Mouse (Mus musculus) limb, embryonic 14.5 days (tissue): Measurements from ENCODE around the gene Olfr597. TPM values are rescaled to one million over a fixed set of nuclear protein-coding genes. Genes with fewer than 3 reads are reported as not detected.
"Not testable (repeated sequence)": the region's sequence is repeated elsewhere in the genome, so short reads cannot be mapped to it uniquely, and the experiment has no call there.

Experiments used
- ATAC-seq: fragments of 200-750 bp; cut with Nextera tagmentation; 2 replicates; pipeline ENCODE4 v1.8.0; 2017; ENCODE audit warnings: low read depth, moderate number of reproducible peaks, moderate TSS enrichment; ENCODE audit not compliant: low FRiP score
- DNase-seq: peaks from one replicate; pipeline ENCODE4 v3.0.0-alpha.2; 2015; ENCODE audit warnings: low spot score
- H3K27ac ChIP-seq: fragments of 300-500 bp; sonication (generic); replicated peaks from 2 replicates; pipeline ENCODE4 v1.5.1; 2014; ENCODE audit warnings: low read depth, mild to moderate bottlenecking, low read length, moderate library complexity, mixed read lengths
- H3K27me3 ChIP-seq: fragments of 300-500 bp; sonication (generic); 2 replicates; pipeline ENCODE4 v1.6.1; 2014; ENCODE audit warnings: low read length, mixed read lengths; ENCODE audit not compliant: control insufficient read depth, insufficient read depth
- H3K36me3 ChIP-seq: fragments of 300-500 bp; sonication (generic); 2 replicates; pipeline ENCODE4 v1.6.1; 2014; ENCODE audit warnings: mild to moderate bottlenecking, low read length, moderate library complexity, mixed read lengths; ENCODE audit not compliant: control insufficient read depth, insufficient read depth
- H3K4me1 ChIP-seq: fragments of 300-500 bp; sonication (generic); 2 replicates; pipeline ENCODE4 v1.6.1; 2014; ENCODE audit warnings: antibody characterized with exemption, low read length, mixed read lengths; ENCODE audit not compliant: control insufficient read depth, insufficient read depth
- H3K4me2 ChIP-seq: fragments of 300-500 bp; sonication (generic); replicated peaks from 2 replicates; pipeline ENCODE4 v1.6.1; 2014; ENCODE audit warnings: low read depth, mild to moderate bottlenecking, low read length, moderate library complexity; ENCODE audit not compliant: severe bottlenecking
- H3K4me3 ChIP-seq: fragments of 300-500 bp; sonication (generic); replicated peaks from 2 replicates; pipeline ENCODE4 v1.5.1; 2014; ENCODE audit warnings: low read length
- H3K9ac ChIP-seq: fragments of 300-500 bp; sonication (generic); 2 replicates; pipeline ENCODE4 v1.6.1; 2014; ENCODE audit warnings: mild to moderate bottlenecking, low read depth, low read length, moderate library complexity; ENCODE audit not compliant: severe bottlenecking
- H3K9me3 ChIP-seq: fragments of 300-500 bp; sonication (generic); 2 replicates; pipeline ENCODE4 v1.6.1; 2016; ENCODE audit warnings: low read length; ENCODE audit not compliant: control insufficient read depth
- POLR2A ChIP-seq: fragments of 200-500 bp; IDR thresholded peaks from 2 replicates; pipeline ENCODE4 v1.8.0; 2012; ENCODE audit warnings: inconsistent platforms, mild to moderate bottlenecking, moderate library complexity, borderline replicate concordance; ENCODE audit not compliant: insufficient read depth, insufficient read length; ENCODE audit errors: extremely low read depth
- WGBS: fragments of 180-500 bp; shearing (Covaris S2); extraction: QIAGEN DNeasy Blood & Tissue Kit; methylation state at CpG from one replicate; pipeline ENCODE4 v1.1.7; 2014; 5-methylcytosine and 5-hydroxymethylcytosine counted together
- microRNA-seq: library from miRNA; unstranded; fragments of <30 nt; microRNA quantifications from one replicate; pipeline ENCODE4, GENCODE M21; 2016
- polyA plus RNA-seq, 2 experiments: library from polyadenylated mRNA; depleted of rRNA in 1 of 2; stranded (reverse) in 1 of 2; unstranded in 1 of 2; fragments of >200 nt; fragmentation: Nextera tagmentation in 1 of 2; extraction: Ambion mirVana in 1 of 2; gene quantifications; 2 replicates each; pipeline versions ENCODE4 v1.2.1 to v1.2.3; 2012 to 2014

The Olfr597 gene
- polyA plus RNA-seq (2012; rRNA removed) (not detected in 2 replicates), polyA plus RNA-seq (2014; fragmentation: Nextera tagmentation; extraction: Ambion mirVana) (not detected in 2 replicates)

GRCm38 (mm10) chr7:103316015-103316414 lies at the start of gene Olfr597:
TSS of gene Olfr597 (plus strand) at chr7:103316315.
- H3K27ac ChIP-seq, H3K4me3 ChIP-seq, DNase-seq, H3K36me3 ChIP-seq, H3K4me1 ChIP-seq, H3K27me3 ChIP-seq, H3K9me3 ChIP-seq, H3K9ac ChIP-seq, H3K4me2 ChIP-seq, ATAC-seq: not testable (repeated sequence)
- 88% methylated on average over 2 of the region's 2 CpGs for WGBS

GRCm38 (mm10) chr7:103305348-103305747 lies 10.8 kb upstream of the Olfr597 start, which contains the start of gene Olfr596:
TSS of gene Olfr596 (plus strand) at chr7:103305648.
- H3K27me3 ChIP-seq, H3K36me3 ChIP-seq, H3K9me3 ChIP-seq, H3K4me2 ChIP-seq, H3K4me3 ChIP-seq, H3K4me1 ChIP-seq, DNase-seq, ATAC-seq, H3K9ac ChIP-seq, H3K27ac ChIP-seq: not testable (repeated sequence)
- 81% methylated on average over 2 of the region's 2 CpGs for WGBS

- Histone ChIP-seq H3K36me3 (no peaks in the 10 kb centered on the region), H3K9me3 (no peaks in the 10 kb centered on the region), H3K9ac (no peak within 1 kb of the TSS), H3K4me3 (no peak within 1 kb of the TSS), H3K4me1 (no peaks in the 10 kb centered on the region), H3K27ac (no peak within 1 kb of the TSS), H3K4me2 (no peak within 1 kb of the TSS), H3K27me3 (no peaks in the 10 kb centered on the region)
- TF ChIP-seq POLR2A, result no peak
- ATAC-seq, result no peak
- no peak for DNase-seq
These were observed 7.2 kb downstream of the Olfr597 start, which contains the start of gene Olfr598 for GRCm38 (mm10) chr7:103323268-103323667. TSS of gene Olfr598 (plus strand) at chr7:103323568.

GRCm38 (mm10) chr7:103335617-103336016 lies 19.5 kb downstream of the Olfr597 start, which contains the start of gene Olfr599:
TSS of gene Olfr599 (plus strand) at chr7:103335917.
- WGBS, result 96% methylated on average over 1 of the region's 1 CpGs
- Histone ChIP-seq H3K9me3 (no peaks in the 10 kb centered on the region), H3K36me3 (no peaks in the 10 kb centered on the region), H3K27me3 (no peaks in the 10 kb centered on the region), H3K4me1 (no peaks in the 10 kb centered on the region), H3K4me2 (no peak within 1 kb of the TSS), H3K4me3 (no peak within 1 kb of the TSS), H3K27ac (no peak within 1 kb of the TSS), H3K9ac (no peak within 1 kb of the TSS)
- ATAC-seq (no peak), DNase-seq (no peak)
- TF ChIP-seq POLR2A, result no peak

GRCm38 (mm10) chr7:103349569-103349968 lies 33.5 kb downstream of the Olfr597 start, which contains the start of gene Olfr600:
TSS of gene Olfr600 (minus strand) at chr7:103349669.
- Histone ChIP-seq H3K4me3 (no peak within 1 kb of the TSS), H3K4me2 (no peak within 1 kb of the TSS), H3K4me1 (no peaks in the 10 kb centered on the region), H3K9me3 (no peaks in the 10 kb centered on the region), H3K27me3 (no peaks in the 10 kb centered on the region), H3K9ac (no peak within 1 kb of the TSS), H3K27ac (no peak within 1 kb of the TSS), H3K36me3 (no peaks in the 10 kb centered on the region)
- no peak for TF ChIP-seq POLR2A
- DNase-seq, result no peak
- no peak for ATAC-seq

GRCm38 (mm10) chr7:103362555-103362954 lies 46.4 kb downstream of the Olfr597 start, which contains the start of gene Olfr601:
TSS of gene Olfr601 (minus strand) at chr7:103362655.
- Histone ChIP-seq H3K9me3 (no peaks in the 10 kb centered on the region), H3K27me3 (no peaks in the 10 kb centered on the region), H3K27ac (no peak within 1 kb of the TSS), H3K4me3 (no peak within 1 kb of the TSS), H3K4me2 (no peak within 1 kb of the TSS), H3K4me1 (no peaks in the 10 kb centered on the region), H3K36me3 (no peaks in the 10 kb centered on the region), H3K9ac (no peak within 1 kb of the TSS)
- no peak for TF ChIP-seq POLR2A
- ATAC-seq (no peak), DNase-seq (no peak)
- WGBS, result 91% methylated on average over 1 of the region's 1 CpGs

Small RNA genes lying within 50 kb of the gene (microRNA-seq; reads per million reads assigned to microRNA genes)
- gene Gm23550, result not detected

Other genes starting within 250 kb of the Olfr597 start
- not detected in 2 replicates for gene Olfr584, start 234.4 kb upstream of the Olfr597 start, polyA plus RNA-seq (2012; rRNA removed)
- not detected in 2 replicates for gene Olfr584, start 234.4 kb upstream of the Olfr597 start, polyA plus RNA-seq (2014; fragmentation: Nextera tagmentation; extraction: Ambion mirVana)
- gene Olfr585, start 218.6 kb upstream of the Olfr597 start, polyA plus RNA-seq (2012; rRNA removed), result not detected in 2 replicates
- gene Olfr585, start 218.6 kb upstream of the Olfr597 start, polyA plus RNA-seq (2014; fragmentation: Nextera tagmentation; extraction: Ambion mirVana), result not detected in 2 replicates
- not detected in 2 replicates for gene Olfr586, start 190.7 kb upstream of the Olfr597 start, polyA plus RNA-seq (2012; rRNA removed)
- not detected in 2 replicates for gene Olfr586, start 190.7 kb upstream of the Olfr597 start, polyA plus RNA-seq (2014; fragmentation: Nextera tagmentation; extraction: Ambion mirVana)
- gene Olfr588-ps1, start 175.4 kb upstream of the Olfr597 start, polyA plus RNA-seq (2012; rRNA removed), result not detected in 2 replicates
- not detected in 2 replicates for gene Olfr588-ps1, start 175.4 kb upstream of the Olfr597 start, polyA plus RNA-seq (2014; fragmentation: Nextera tagmentation; extraction: Ambion mirVana)
- gene Olfr589, start 160.0 kb upstream of the Olfr597 start, polyA plus RNA-seq (2012; rRNA removed), result not detected in 2 replicates
- gene Olfr589, start 160.0 kb upstream of the Olfr597 start, polyA plus RNA-seq (2014; fragmentation: Nextera tagmentation; extraction: Ambion mirVana), result not detected in 2 replicates
- not detected in 2 replicates for gene Olfr591, start 138.0 kb upstream of the Olfr597 start, polyA plus RNA-seq (2012; rRNA removed)
- gene Olfr591, start 138.0 kb upstream of the Olfr597 start, polyA plus RNA-seq (2014; fragmentation: Nextera tagmentation; extraction: Ambion mirVana), result not detected in 2 replicates
- gene Olfr592, start 131.5 kb upstream of the Olfr597 start, polyA plus RNA-seq (2012; rRNA removed), result not detected in 2 replicates
- gene Olfr592, start 131.5 kb upstream of the Olfr597 start, polyA plus RNA-seq (2014; fragmentation: Nextera tagmentation; extraction: Ambion mirVana), result not detected in 2 replicates
- not detected in 2 replicates for gene Olfr593, start 104.5 kb upstream of the Olfr597 start, polyA plus RNA-seq (2012; rRNA removed)
- not detected in 2 replicates for gene Olfr593, start 104.5 kb upstream of the Olfr597 start, polyA plus RNA-seq (2014; fragmentation: Nextera tagmentation; extraction: Ambion mirVana)
- gene Olfr594, start 99.3 kb upstream of the Olfr597 start, polyA plus RNA-seq (2012; rRNA removed), result not detected in 2 replicates
- not detected in 2 replicates for gene Olfr594, start 99.3 kb upstream of the Olfr597 start, polyA plus RNA-seq (2014; fragmentation: Nextera tagmentation; extraction: Ambion mirVana)
- not detected in 2 replicates for gene Usp17ld, start 63.8 kb upstream of the Olfr597 start, polyA plus RNA-seq (2012; rRNA removed)
- gene Usp17ld, start 63.8 kb upstream of the Olfr597 start, polyA plus RNA-seq (2014; fragmentation: Nextera tagmentation; extraction: Ambion mirVana), result not detected in 2 replicates
- not detected in 2 replicates for gene Olfr596, start 10.7 kb upstream of the Olfr597 start, polyA plus RNA-seq (2012; rRNA removed)
- not detected in 2 replicates for gene Olfr596, start 10.7 kb upstream of the Olfr597 start, polyA plus RNA-seq (2014; fragmentation: Nextera tagmentation; extraction: Ambion mirVana)
- gene Olfr598, start 7.3 kb downstream of the Olfr597 start, polyA plus RNA-seq (2012; rRNA removed), result not detected in 2 replicates
- gene Olfr598, start 7.3 kb downstream of the Olfr597 start, polyA plus RNA-seq (2014; fragmentation: Nextera tagmentation; extraction: Ambion mirVana), result not detected in 2 replicates
- not detected in 2 replicates for gene Olfr599, start 19.6 kb downstream of the Olfr597 start, polyA plus RNA-seq (2012; rRNA removed)
- gene Olfr599, start 19.6 kb downstream of the Olfr597 start, polyA plus RNA-seq (2014; fragmentation: Nextera tagmentation; extraction: Ambion mirVana), result not detected in 2 replicates
- not detected in 2 replicates for gene Olfr600, start 33.4 kb downstream of the Olfr597 start, polyA plus RNA-seq (2012; rRNA removed)
- not detected in 2 replicates for gene Olfr600, start 33.4 kb downstream of the Olfr597 start, polyA plus RNA-seq (2014; fragmentation: Nextera tagmentation; extraction: Ambion mirVana)
- gene Olfr601, start 46.3 kb downstream of the Olfr597 start, polyA plus RNA-seq (2012; rRNA removed), result not detected in 2 replicates
- gene Olfr601, start 46.3 kb downstream of the Olfr597 start, polyA plus RNA-seq (2014; fragmentation: Nextera tagmentation; extraction: Ambion mirVana), result not detected in 2 replicates
- not detected in 2 replicates for gene Olfr603, start 69.9 kb downstream of the Olfr597 start, polyA plus RNA-seq (2012; rRNA removed)
- gene Olfr603, start 69.9 kb downstream of the Olfr597 start, polyA plus RNA-seq (2014; fragmentation: Nextera tagmentation; extraction: Ambion mirVana), result not detected in 2 replicates
- gene Usp17lc, start 98.8 kb downstream of the Olfr597 start, polyA plus RNA-seq (2012; rRNA removed), result not detected in 2 replicates
- not detected in 2 replicates for gene Usp17lc, start 98.8 kb downstream of the Olfr597 start, polyA plus RNA-seq (2014; fragmentation: Nextera tagmentation; extraction: Ambion mirVana)
- not detected in 2 replicates for gene Olfr605, start 129.1 kb downstream of the Olfr597 start, polyA plus RNA-seq (2012; rRNA removed)
- not detected in 2 replicates for gene Olfr605, start 129.1 kb downstream of the Olfr597 start, polyA plus RNA-seq (2014; fragmentation: Nextera tagmentation; extraction: Ambion mirVana)
- not detected in 2 replicates for gene Olfr606, start 132.7 kb downstream of the Olfr597 start, polyA plus RNA-seq (2012; rRNA removed)
- not detected in 2 replicates for gene Olfr606, start 132.7 kb downstream of the Olfr597 start, polyA plus RNA-seq (2014; fragmentation: Nextera tagmentation; extraction: Ambion mirVana)
- gene Olfr607, start 147.8 kb downstream of the Olfr597 start, polyA plus RNA-seq (2012; rRNA removed), result not detected in 2 replicates
- gene Olfr607, start 147.8 kb downstream of the Olfr597 start, polyA plus RNA-seq (2014; fragmentation: Nextera tagmentation; extraction: Ambion mirVana), result not detected in 2 replicates
- not detected in 2 replicates for gene Olfr608, start 153.6 kb downstream of the Olfr597 start, polyA plus RNA-seq (2012; rRNA removed)
- gene Olfr608, start 153.6 kb downstream of the Olfr597 start, polyA plus RNA-seq (2014; fragmentation: Nextera tagmentation; extraction: Ambion mirVana), result not detected in 2 replicates
- not detected in 2 replicates for gene Olfr609, start 181.7 kb downstream of the Olfr597 start, polyA plus RNA-seq (2012; rRNA removed)
- not detected in 2 replicates for gene Olfr609, start 181.7 kb downstream of the Olfr597 start, polyA plus RNA-seq (2014; fragmentation: Nextera tagmentation; extraction: Ambion mirVana)
- gene Olfr610, start 195.8 kb downstream of the Olfr597 start, polyA plus RNA-seq (2012; rRNA removed), result not detected in 2 replicates
- not detected in 2 replicates for gene Olfr610, start 195.8 kb downstream of the Olfr597 start, polyA plus RNA-seq (2014; fragmentation: Nextera tagmentation; extraction: Ambion mirVana)
- not detected in 2 replicates for gene Olfr611, start 204.5 kb downstream of the Olfr597 start, polyA plus RNA-seq (2012; rRNA removed)
- not detected in 2 replicates for gene Olfr611, start 204.5 kb downstream of the Olfr597 start, polyA plus RNA-seq (2014; fragmentation: Nextera tagmentation; extraction: Ambion mirVana)
- gene Olfr612, start 226.4 kb downstream of the Olfr597 start, polyA plus RNA-seq (2012; rRNA removed), result not detected in 2 replicates
- not detected in 2 replicates for gene Olfr612, start 226.4 kb downstream of the Olfr597 start, polyA plus RNA-seq (2014; fragmentation: Nextera tagmentation; extraction: Ambion mirVana)
- gene Olfr613, start 231.8 kb downstream of the Olfr597 start, polyA plus RNA-seq (2012; rRNA removed), result not detected in 2 replicates
- not detected in 2 replicates for gene Olfr613, start 231.8 kb downstream of the Olfr597 start, polyA plus RNA-seq (2014; fragmentation: Nextera tagmentation; extraction: Ambion mirVana)
- not detected in 2 replicates for gene Olfr615, start 239.8 kb downstream of the Olfr597 start, polyA plus RNA-seq (2012; rRNA removed)
- gene Olfr615, start 239.8 kb downstream of the Olfr597 start, polyA plus RNA-seq (2014; fragmentation: Nextera tagmentation; extraction: Ambion mirVana), result not detected in 2 replicates